Mouse (Mus musculus): ENCODE results near the gene Pola2. TPM values are rescaled to one million over a fixed set of nuclear protein-coding genes. Genes with fewer than 3 reads are reported as not detected.

The Pola2 gene
- polyA plus RNA-seq, 1 experiment from 2014 or later: 80.7 TPM

DNA sequence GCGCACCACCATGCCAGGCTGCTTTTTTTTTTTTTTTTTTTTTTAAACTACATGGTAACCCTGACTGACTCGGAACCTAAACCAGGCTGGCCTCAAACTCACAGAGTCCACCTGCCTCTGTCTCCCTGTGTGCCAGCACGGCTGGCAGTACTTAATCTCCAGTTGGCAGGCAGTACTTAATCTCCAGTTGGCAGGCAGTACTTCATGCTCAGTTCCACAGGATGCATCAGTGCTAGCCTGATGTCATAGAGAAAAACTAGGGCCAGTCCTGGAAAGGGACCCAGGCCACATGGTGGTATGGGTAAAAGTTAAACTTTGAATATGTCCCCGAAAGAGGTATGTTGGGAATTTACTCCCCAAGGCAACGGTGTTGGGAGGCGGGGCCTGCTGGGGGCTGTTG lies 35.9 kb downstream of the Pola2 start:
- Histone ChIP-seq H3K4me3 (no peak overlapping the region), H3K36me3 (no peaks in the 10 kb centered on the region), H3K27me3 (ENCODE audit: insufficient read depth, poor library complexity, severe bottlenecking) (peaks cover 9% of the 10 kb centered on the region; the same call in 1 of the 2 replicates), H3K27ac (0 out of 2 replicates have a peak overlapping the region, but pooled peaks have one; percentile 25), H3K9me3 (no peaks in the 10 kb centered on the region), H3K4me1 (peaks cover 51% of the 10 kb centered on the region)
- WGBS: 69% methylated on average over 6 of the region's 6 CpGs
- DNase-seq (ENCODE audit: low spot score): no peak

- Histone ChIP-seq H3K27me3 (ENCODE audit: insufficient read depth, poor library complexity, severe bottlenecking) (peaks cover 9% of the 10 kb centered on the region; the same call in 1 of the 2 replicates), H3K4me3 (no peak overlapping the region), H3K36me3 (no peaks in the 10 kb centered on the region), H3K27ac (0 out of 2 replicates have a peak overlapping the region, but pooled peaks have one; percentile 36), H3K9me3 (no peaks in the 10 kb centered on the region), H3K4me1 (peaks cover 57% of the 10 kb centered on the region)
- no peak for DNase-seq (ENCODE audit: low spot score)
- 75% methylated on average over 8 of the region's 8 CpGs for WGBS
Measured at GRCm38 (mm10) chr19:5927532-5927931, 36.5 kb downstream of the Pola2 start.

GRCm38 (mm10) chr19:5927026-5927425 lies 37.0 kb downstream of the Pola2 start:
- no peak for DNase-seq (ENCODE audit: low spot score)
- Histone ChIP-seq H3K36me3 (no peaks in the 10 kb centered on the region), H3K4me1 (peaks cover 62% of the 10 kb centered on the region), H3K27me3 (ENCODE audit: insufficient read depth, poor library complexity, severe bottlenecking) (peaks cover 9% of the 10 kb centered on the region; the same call in 1 of the 2 replicates), H3K27ac (0 out of 2 replicates have a peak overlapping the region, but pooled peaks have one; percentile 36), H3K9me3 (no peaks in the 10 kb centered on the region), H3K4me3 (no peak overlapping the region)
- 71% methylated on average over 11 of the region's 11 CpGs for WGBS

DNA sequence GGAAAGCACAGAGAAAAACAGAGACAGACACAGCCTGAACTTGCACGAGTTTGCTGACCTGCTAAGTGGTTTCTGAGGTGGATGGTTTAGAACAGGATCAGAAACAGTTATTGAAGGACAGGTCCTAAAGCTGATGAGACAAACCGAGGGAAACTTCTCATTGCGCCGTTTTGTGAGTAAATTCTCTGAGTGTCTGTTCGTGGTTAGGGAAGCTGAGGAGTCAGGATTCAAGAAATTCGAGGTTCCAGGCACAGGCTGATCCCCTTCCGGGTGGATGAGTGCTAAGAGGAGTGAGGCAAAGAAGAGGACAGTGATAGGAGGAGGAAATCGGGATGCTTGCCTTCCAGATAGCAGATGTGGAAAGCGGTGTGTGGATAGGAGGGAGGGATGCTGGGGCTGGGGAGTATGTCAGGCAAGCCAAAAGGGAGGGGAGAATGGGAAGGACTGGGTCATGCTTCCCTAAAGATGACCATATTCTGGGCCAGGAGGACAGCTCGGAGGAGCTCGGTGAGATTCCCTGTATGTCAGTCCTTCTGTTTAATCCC lies 38.6 kb downstream of the Pola2 start:
- 23% methylated on average over 11 of the region's 11 CpGs for WGBS
- H3K27me3 ChIP-seq (ENCODE audit: insufficient read depth, poor library complexity, severe bottlenecking): peaks cover 9% of the 10 kb centered on the region; the same call in 1 of the 2 replicates

GRCm38 (mm10) chr19:5924713-5925093 lies 39.3 kb downstream of the Pola2 start, which contains the start of gene Cdc42ep2:
TSS of gene Cdc42ep2 (minus strand) at chr19:5924816.
- under 1% methylated on average over 18 of the region's 18 CpGs for WGBS
- Histone ChIP-seq H3K4me1 (peaks cover 63% of the 10 kb centered on the region), H3K9me3 (no peaks in the 10 kb centered on the region), H3K27me3 (ENCODE audit: insufficient read depth, poor library complexity, severe bottlenecking) (peaks cover 9% of the 10 kb centered on the region; the same call in 1 of the 2 replicates), H3K36me3 (no peaks in the 10 kb centered on the region), H3K27ac (peak within 1 kb of the TSS; percentile 83), H3K4me3 (peak within 1 kb of the TSS; percentile 65)
- DNase-seq (ENCODE audit: low spot score): peak; percentile 98

More for the DNA sequence above, 38.6 kb downstream of the Pola2 start:
- H3K4me1 ChIP-seq: peaks cover 68% of the 10 kb centered on the region
- H3K4me3 ChIP-seq: peak overlapping the region; percentile 65
- H3K36me3 ChIP-seq: no peaks in the 10 kb centered on the region
- no peak for DNase-seq (ENCODE audit: low spot score)
- H3K27ac ChIP-seq: peak overlapping the region; percentile 83
- no peaks in the 10 kb centered on the region for H3K9me3 ChIP-seq

- peaks cover 58% of the 10 kb centered on the region for H3K4me1 ChIP-seq
- WGBS: under 1% methylated on average over 38 of the region's 38 CpGs
Measured at GRCm38 (mm10) chr19:5923990-5924712, 39.9 kb downstream of the Pola2 start.

DNA sequence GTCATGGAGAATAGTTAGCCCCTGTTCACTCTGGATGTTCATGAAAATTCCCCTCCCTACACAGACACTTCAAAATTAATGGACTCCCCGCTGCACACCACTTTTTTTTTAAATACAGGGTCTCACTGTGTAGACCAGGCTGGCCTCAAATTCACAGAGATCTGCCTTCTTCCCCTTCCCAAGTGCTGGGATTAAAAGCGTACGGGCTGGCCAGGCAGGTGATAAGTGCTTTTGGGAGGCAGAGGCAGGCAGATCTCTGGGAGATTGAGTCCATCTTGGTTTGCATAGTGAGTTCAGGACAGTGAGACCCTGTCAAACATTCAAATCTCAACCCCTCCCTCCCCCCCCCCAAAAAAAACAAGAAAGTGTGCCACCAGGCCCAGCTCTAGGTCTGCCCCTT lies 41.0 kb downstream of the Pola2 start:
- H3K4me1 ChIP-seq: peaks cover 50% of the 10 kb centered on the region
- no peak overlapping the region for H3K27ac ChIP-seq
- DNase-seq (ENCODE audit: low spot score): no peak
- 84% methylated on average over 3 of the region's 3 CpGs for WGBS
- no peaks in the 10 kb centered on the region for H3K9me3 ChIP-seq
- H3K36me3 ChIP-seq: peaks cover 4% of the 10 kb centered on the region
- peaks cover 9% of the 10 kb centered on the region; the same call in 1 of the 2 replicates for H3K27me3 ChIP-seq (ENCODE audit: insufficient read depth, poor library complexity, severe bottlenecking)
- no peak overlapping the region for H3K4me3 ChIP-seq

More at GRCm38 (mm10) chr19:5923990-5924712, 39.9 kb downstream of the Pola2 start:
- Histone ChIP-seq H3K9me3 (no peaks in the 10 kb centered on the region), H3K4me3 (peak overlapping the region; percentile 65), H3K36me3 (no peaks in the 10 kb centered on the region), H3K27ac (peak overlapping the region; percentile 83), H3K27me3 (ENCODE audit: insufficient read depth, poor library complexity, severe bottlenecking) (peaks cover 9% of the 10 kb centered on the region; the same call in 1 of the 2 replicates)
- peak; percentile 95 for DNase-seq (ENCODE audit: low spot score)

DNA sequence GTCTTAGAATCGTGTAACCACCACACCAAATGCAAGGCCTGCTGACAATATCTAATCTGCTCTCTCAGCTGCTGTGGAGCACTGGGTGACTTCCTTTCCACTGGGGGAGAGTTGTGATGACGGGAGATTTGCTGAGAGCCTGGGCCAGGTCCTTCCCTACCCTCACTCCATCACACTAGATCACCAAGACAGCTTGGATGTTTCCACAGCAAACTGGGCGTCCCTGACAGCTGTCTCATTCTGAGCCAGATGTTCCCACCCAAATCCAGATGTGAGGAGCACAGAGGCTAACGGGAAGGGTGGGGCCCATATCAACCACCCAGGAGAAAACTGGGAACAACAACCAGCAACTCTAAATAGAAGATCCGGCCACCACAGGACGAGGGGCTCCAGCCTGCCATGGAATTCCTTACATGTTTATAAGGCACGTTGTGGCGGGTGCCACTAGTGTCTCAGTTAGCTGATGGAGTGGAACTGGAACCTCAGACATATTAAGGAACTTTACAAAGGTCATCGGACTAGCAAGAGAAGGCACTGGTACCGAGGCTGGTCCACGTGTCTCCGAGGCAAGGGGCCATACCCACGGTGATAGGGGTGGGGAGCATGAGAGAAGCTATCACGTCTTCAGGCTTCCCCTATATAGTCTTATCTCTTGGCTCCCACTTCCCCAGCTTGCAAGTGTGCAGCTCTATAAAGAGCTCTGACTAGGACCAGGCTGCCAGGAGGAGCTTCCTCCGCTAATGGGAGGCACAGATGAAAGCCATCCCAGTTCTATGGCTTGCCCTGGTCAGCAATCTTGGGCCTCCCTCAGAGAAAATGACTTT lies 41.7 kb downstream of the Pola2 start:
- peak overlapping the region; percentile 12; the same call in 1 of the 2 replicates for H3K27ac ChIP-seq

DNA sequence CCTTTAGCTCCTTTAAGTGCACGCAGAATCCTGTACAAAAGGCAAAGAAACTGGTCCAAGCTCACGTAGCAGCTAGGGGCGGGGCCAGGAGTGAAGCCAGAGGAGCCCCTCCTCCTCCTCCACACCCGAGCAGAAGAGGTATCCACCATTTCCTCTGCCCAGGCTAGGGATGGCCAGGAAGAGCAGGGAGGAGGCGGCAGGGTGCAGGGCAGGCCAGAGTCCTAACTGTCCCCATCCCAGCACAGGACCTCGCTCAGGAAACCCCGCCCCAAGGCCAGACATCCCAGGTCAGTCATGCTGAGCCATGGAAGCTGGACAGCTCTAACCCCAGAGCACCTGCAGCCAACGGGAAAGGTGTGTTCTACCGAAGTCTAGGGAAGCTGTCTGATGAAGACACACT lies 42.3 kb downstream of the Pola2 start:
- Histone ChIP-seq H3K27me3 (ENCODE audit: insufficient read depth, poor library complexity, severe bottlenecking) (peaks cover 9% of the 10 kb centered on the region; the same call in 1 of the 2 replicates), H3K9me3 (no peaks in the 10 kb centered on the region), H3K27ac (peak overlapping the region; percentile 12; the same call in 1 of the 2 replicates), H3K4me1 (peaks cover 44% of the 10 kb centered on the region), H3K36me3 (peaks cover 16% of the 10 kb centered on the region), H3K4me3 (peak overlapping the region; percentile 12)
- WGBS: 15% methylated on average over 9 of the region's 9 CpGs
- no peak for DNase-seq (ENCODE audit: low spot score)

More for the DNA sequence above, 41.7 kb downstream of the Pola2 start:
- H3K4me3 ChIP-seq: peak overlapping the region; percentile 36
- H3K36me3 ChIP-seq: peaks cover 10% of the 10 kb centered on the region
- 49% methylated on average over 15 of the region's 15 CpGs for WGBS
- no peaks in the 10 kb centered on the region for H3K9me3 ChIP-seq
- no peak for DNase-seq (ENCODE audit: low spot score)
- peaks cover 9% of the 10 kb centered on the region; the same call in 1 of the 2 replicates for H3K27me3 ChIP-seq (ENCODE audit: insufficient read depth, poor library complexity, severe bottlenecking)
- peaks cover 49% of the 10 kb centered on the region for H3K4me1 ChIP-seq

GRCm38 (mm10) chr19:5913007-5913719 lies 50.8 kb downstream of the Pola2 start, which contains the start of gene Dpf2:
TSS of gene Dpf2 (minus strand) at chr19:5913010.
- peaks cover 32% of the 10 kb centered on the region for H3K4me1 ChIP-seq
- 19% methylated on average over 13 of the region's 13 CpGs for WGBS
- peak within 1 kb of the TSS; percentile 99 for H3K4me3 ChIP-seq
- H3K9me3 ChIP-seq: no peaks in the 10 kb centered on the region
- H3K27me3 ChIP-seq (ENCODE audit: insufficient read depth, poor library complexity, severe bottlenecking): no peaks in the 10 kb centered on the region
- no peak for DNase-seq (ENCODE audit: low spot score)
- peaks cover 31% of the 10 kb centered on the region for H3K36me3 ChIP-seq
- peak within 1 kb of the TSS; percentile 96 for H3K27ac ChIP-seq

DNA sequence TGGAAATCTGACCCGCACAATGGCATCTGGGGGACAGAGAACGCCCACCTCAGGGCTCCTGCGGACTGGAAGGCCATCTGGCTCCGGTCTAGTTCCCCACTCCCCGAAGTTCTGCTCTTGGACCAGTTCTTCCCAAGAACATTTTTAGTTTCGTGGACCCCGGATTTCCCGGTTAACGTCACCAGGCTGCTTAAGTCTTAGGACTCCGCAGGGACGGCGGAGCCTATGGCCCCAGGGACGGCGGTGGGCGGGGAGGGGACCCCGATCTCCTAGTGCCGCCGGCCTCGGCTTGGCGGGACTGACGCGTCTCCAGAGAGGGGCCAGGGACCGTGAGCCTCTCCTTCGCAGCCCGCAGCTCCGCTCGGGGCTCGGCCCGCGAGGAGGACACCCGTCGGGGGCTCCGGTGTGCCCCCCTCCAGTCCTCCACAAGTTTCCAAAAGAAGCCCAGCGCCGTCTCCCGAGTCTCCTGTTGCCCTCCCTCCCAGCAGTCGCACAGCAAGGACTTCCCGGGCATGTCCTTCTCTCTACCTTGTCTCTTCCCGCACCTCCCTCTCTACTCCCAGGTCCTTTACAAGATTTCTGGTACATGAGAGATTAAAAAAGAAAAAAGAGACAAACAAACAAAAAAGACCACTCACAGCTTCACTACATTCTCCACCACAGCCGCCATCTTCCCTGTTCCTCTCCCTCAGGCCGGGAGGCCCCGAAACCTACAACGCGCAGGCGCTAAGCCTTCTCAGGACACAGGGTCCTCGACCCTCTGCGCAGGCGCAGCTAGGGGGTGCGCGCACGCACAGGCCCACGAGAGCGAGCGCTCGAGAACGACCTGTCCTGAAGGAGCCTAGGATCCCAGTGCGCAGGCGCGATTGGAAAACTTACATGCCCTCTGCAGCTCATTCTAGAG lies 51.6 kb downstream of the Pola2 start:
- Histone ChIP-seq H3K4me1 (peaks cover 29% of the 10 kb centered on the region), H3K9me3 (no peaks in the 10 kb centered on the region), H3K36me3 (peaks cover 27% of the 10 kb centered on the region), H3K27me3 (ENCODE audit: insufficient read depth, poor library complexity, severe bottlenecking) (no peaks in the 10 kb centered on the region), H3K4me3 (peak overlapping the region; percentile 99), H3K27ac (peak overlapping the region; percentile 96)
- WGBS: under 1% methylated on average over 59 of the region's 59 CpGs
- peak; percentile 100 for DNase-seq (ENCODE audit: low spot score)

Data from heart, embryonic 10.5 days (tissue).